Comparison of ENCODE assay signal across 8 mouse cellular contexts in the genomic region with DNA sequence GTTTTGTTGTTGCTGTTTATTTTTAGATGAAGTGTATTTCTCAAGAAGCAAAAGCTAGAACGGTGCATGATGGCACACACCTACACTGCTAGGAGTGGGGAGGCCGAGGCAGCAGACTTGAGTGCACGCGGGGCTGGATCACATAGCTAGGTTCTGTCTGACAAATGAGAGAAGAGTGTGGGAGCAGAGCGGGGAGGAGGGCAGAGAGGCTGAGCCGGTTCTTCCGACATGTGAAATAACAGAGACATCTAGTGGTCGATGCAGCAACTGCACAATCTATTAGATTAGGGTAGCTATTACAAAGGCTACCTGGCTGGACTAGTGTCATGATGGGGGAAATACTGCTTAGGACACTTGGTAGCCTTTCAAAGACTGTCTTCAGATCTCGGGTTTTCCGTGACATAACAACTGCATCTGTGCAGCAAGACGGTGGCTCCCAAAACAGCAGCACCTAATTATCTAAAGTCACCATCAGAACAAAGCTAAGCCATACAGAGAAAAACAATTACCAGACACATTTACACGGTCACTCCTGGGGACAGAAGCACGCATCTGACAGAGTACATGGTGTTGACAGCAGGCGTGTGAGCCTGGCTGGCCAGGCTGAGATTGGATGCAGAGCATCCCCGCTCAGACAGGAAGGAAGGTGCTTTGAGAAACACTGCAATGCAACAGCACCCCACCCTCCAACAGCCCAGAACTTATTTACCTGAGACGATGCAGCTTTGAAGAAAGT. TPM values are rescaled to one million over a fixed set of nuclear protein-coding genes. Genes with fewer than 3 reads are reported as not detected.
A peak's percentile ranks its signal among the peaks of the same experiment; 100 is the strongest.
DNase-seq lines count a peak whose midpoint lies in the region; ATAC-seq and TF ChIP-seq lines count a peak whose summit lies in the region.

No protein-coding gene starts in this region.

- no peaks in the 10 kb centered on the region for H3K4me1 ChIP-seq in cortical plate, adult 2 months (ENCODE audit: control insufficient read depth, insufficient read depth, low read length)
- no peaks in the 10 kb centered on the region for H3K4me1 ChIP-seq in hindbrain, embryonic 16.5 days (ENCODE audit: control insufficient read depth, insufficient read depth, low read depth, low read length)

- no peak overlapping the region for H3K27ac ChIP-seq in cortical plate, adult 2 months (ENCODE audit: insufficient read depth, low read length)
- H3K27ac ChIP-seq in gastrocnemius, adult 2 months, result no peak overlapping the region
- H3K27ac ChIP-seq in hindbrain, embryonic 16.5 days (ENCODE audit: low read depth, low read length), result no peak overlapping the region

- no peak overlapping the region for H3K9ac ChIP-seq in hindbrain, embryonic 16.5 days (ENCODE audit: low read depth, low read length)

- DNase-seq in adrenal gland, adult 18-20 months (ENCODE audit: low spot score in 2 of 2), result peak; percentile 41 to 49
- peak; percentile 44 for DNase-seq in gastrocnemius, adult 2 months
- DNase-seq in layer of hippocampus, postnatal 25 days (ENCODE audit: extremely low spot score in 1 of 2, low spot score in 1 of 2), result peak; percentile 24 to 68
- peak; percentile 52 for DNase-seq in lung, postnatal 25 days (ENCODE audit: low spot score)
- DNase-seq in right cerebral cortex, postnatal 10 days (ENCODE audit: low spot score in 2 of 2), result peak; percentile 73

- H3K9me3 ChIP-seq in hindbrain, embryonic 16.5 days (ENCODE audit: control insufficient read depth, low read length), result no peaks in the 10 kb centered on the region

- H3K36me3 ChIP-seq in hindbrain, embryonic 16.5 days (ENCODE audit: control insufficient read depth, insufficient read depth, low read length), result peaks cover 33% of the 10 kb centered on the region

- WGBS in hindbrain, embryonic 16.5 days, result 53% methylated on average over 16 of the region's 16 CpGs

- H3K27me3 ChIP-seq in hindbrain, embryonic 16.5 days (replicated peaks; ENCODE audit: control insufficient read depth, insufficient read depth, low read length), result no peaks in the 10 kb centered on the region

- ATAC-seq in hindbrain, embryonic 16.5 days, result peak; percentile 86
- ATAC-seq in monocyte, adult 5-6 weeks (replicated peaks; ENCODE audit: insufficient number of reproducible peaks, low FRiP score, low TSS enrichment, poor library complexity, severe bottlenecking), result no peak; the same call in 1 of the 2 replicates

- intact Hi-C loops in gastrocnemius, adult 2 months (cut with DNase I), result no loop called here

- TF ChIP-seq POLR2A in cortical plate, adult 2 months (IDR thresholded peaks at IDR 0.05; ENCODE audit: extremely low read depth, insufficient read depth, low read length), result no peak

- H3K4me2 ChIP-seq in hindbrain, embryonic 16.5 days (ENCODE audit: low read length), result no peak overlapping the region

- H3K4me3 ChIP-seq in cortical plate, adult 2 months (ENCODE audit: insufficient read depth, low read length), result no peak overlapping the region
- H3K4me3 ChIP-seq in gastrocnemius, adult 2 months, result no peak overlapping the region
- no peak overlapping the region for H3K4me3 ChIP-seq in hindbrain, embryonic 16.5 days (ENCODE audit: low read length)

- TF ChIP-seq CTCF in cortical plate, adult 2 months (IDR thresholded peaks at IDR 0.05; ENCODE audit: extremely low read depth, insufficient read depth, low read length), result peak; percentile 63
- peak; percentile 79 for TF ChIP-seq CTCF in gastrocnemius, adult 2 months (IDR thresholded peaks at IDR 0.05)

RNA-seq across cellular contexts. Expression of gene Ltn1, which starts 38.4 kb away (rescaled TPM):
- total RNA-seq in adrenal gland, adult 18-20 months (2021), result 10 to 100 TPM; 27.3 to 33.2 TPM
- polyA plus RNA-seq in cortical plate, adult 2 months (2012; rRNA removed), result 17.3 TPM in 2 replicates
- total RNA-seq in gastrocnemius, adult 2 months (2021), result 10 to 100 TPM; 26.3 to 28.9 TPM
- 20.7 and 22.5 TPM in 2 replicates for polyA plus RNA-seq in hindbrain, embryonic 16.5 days (2015; fragmentation: Nextera tagmentation; extraction: Ambion mirVana)
- 10 to 100 TPM; 44.9 to 46.5 TPM for total RNA-seq in layer of hippocampus, postnatal 25 days (2021)
- total RNA-seq in monocyte, adult 5-6 weeks (2017), result 13.3 to 24.2 TPM (median 14.8 TPM) in 3 replicates

RNA-seq across cellular contexts. Expression of gene N6amt1, which starts 40.0 kb away (rescaled TPM):
- total RNA-seq in adrenal gland, adult 18-20 months (2021), result 10 to 100 TPM; 15.7 to 19.7 TPM
- 20.3 and 21.3 TPM in 2 replicates for polyA plus RNA-seq in cortical plate, adult 2 months (2012; rRNA removed)
- total RNA-seq in gastrocnemius, adult 2 months (2021), result 1 to 10 TPM; 7.9 to 9.2 TPM
- 20.2 and 22.4 TPM in 2 replicates for polyA plus RNA-seq in hindbrain, embryonic 16.5 days (2015; fragmentation: Nextera tagmentation; extraction: Ambion mirVana)
- 10 to 100 TPM; 17.1 to 20.5 TPM for total RNA-seq in layer of hippocampus, postnatal 25 days (2021)
- 7.9 to 11.4 TPM (median 9.2 TPM) in 3 replicates for total RNA-seq in monocyte, adult 5-6 weeks (2017)

RNA-seq across cellular contexts. Expression of gene Rwdd2b, which starts 46.4 kb away (rescaled TPM):
- 1 to 10 TPM; 4.2 to 5.4 TPM for total RNA-seq in adrenal gland, adult 18-20 months (2021)
- polyA plus RNA-seq in cortical plate, adult 2 months (2012; rRNA removed), result 9.8 and 10.4 TPM in 2 replicates
- 1 to 10 TPM; 2.1 to 2.4 TPM for total RNA-seq in gastrocnemius, adult 2 months (2021)
- polyA plus RNA-seq in hindbrain, embryonic 16.5 days (2015; fragmentation: Nextera tagmentation; extraction: Ambion mirVana), result 16.3 and 16.5 TPM in 2 replicates
- 10 to 100 TPM; 10.6 to 11.7 TPM for total RNA-seq in layer of hippocampus, postnatal 25 days (2021)
- total RNA-seq in monocyte, adult 5-6 weeks (2017), result 3.3 to 6.3 TPM (median 5.7 TPM) in 3 replicates
